Mouse (Mus musculus) central nervous system, embryonic 18 days (tissue): ENCODE measurements around the gene Retnlb. TPM values are rescaled to one million over a fixed set of nuclear protein-coding genes. Genes with fewer than 3 reads are reported as not detected.

Experiments used
- polyA plus RNA-seq: library from polyadenylated mRNA; depleted of rRNA; stranded (reverse); fragments of >200 nt; gene quantifications from 2 replicates; pipeline ENCODE4 v1.2.3, GENCODE M21; 2012; rRNA removed

The Retnlb gene
- polyA plus RNA-seq = not detected in 2 replicates

DNA sequence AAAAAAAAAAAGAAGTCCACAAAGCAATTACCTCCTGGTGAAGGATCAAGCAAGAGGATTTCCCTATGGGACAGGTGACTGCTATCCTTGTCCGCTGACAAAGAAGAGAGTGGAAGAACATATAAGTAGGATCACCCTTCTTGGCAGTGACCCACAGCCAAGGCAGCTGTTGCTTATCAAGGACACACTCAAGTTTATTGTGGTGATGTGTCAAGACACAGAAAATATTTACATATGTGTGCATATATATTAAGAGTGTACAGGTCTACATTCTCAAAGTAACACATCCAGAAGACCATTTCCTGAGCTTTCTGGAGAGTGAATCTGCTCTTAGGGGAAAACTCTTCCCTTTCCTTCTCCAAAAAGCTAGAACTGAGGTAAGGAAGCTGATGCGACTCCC is at the start of gene Retnlb:
Gene Retnlb (plus strand): TSS at position 162 of the 400 bp plus-strand sequence.

DNA sequence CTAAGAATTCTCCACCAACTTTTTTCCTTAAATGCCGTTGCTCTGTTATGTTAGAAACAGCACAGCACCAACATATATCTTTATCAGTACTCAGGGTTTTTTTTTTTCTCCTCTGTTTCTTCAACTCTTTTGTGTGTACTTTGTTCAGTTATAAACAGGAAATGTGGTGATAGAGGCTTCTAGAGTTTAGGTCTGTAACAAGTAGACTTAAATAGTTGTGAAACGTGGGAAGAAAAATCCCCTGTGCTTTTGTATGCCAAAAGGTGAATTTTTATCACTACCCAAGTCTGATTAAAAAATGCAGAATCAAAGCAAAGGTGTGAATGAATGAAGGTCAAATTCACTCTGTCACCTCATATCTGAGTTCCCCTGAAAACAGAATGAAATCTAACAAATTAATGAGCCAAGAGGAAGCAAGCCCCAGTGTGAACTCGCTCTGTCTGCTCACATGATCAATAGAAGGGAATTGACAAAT is 44.6 kb upstream of the Retnlb start, which contains the start of gene Trat1:
Gene Trat1 (minus strand): TSS at position 51 of the 475 bp plus-strand sequence.

DNA sequence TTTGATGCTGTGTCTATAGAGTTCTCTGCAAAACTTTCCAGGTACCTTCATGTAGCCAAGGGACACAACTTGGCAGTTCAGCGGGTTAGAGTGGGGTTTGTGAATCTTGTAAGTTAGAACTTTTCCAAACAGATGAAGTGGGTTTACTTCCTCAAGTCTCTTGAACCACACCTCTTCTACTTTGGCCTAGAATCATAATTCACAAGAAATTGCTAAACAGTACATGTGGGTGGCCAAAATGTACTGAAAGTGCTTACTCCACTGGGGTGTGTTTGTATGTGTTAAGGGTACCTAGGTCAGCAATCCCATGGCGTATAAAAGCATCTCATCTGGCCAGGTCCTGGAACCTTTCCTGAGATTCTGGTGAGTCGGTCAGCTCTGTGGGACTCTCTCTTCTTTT is 25.6 kb downstream of the Retnlb start, which contains the start of gene Retnla:
Gene Retnla (plus strand): TSS at position 286 of the 400 bp plus-strand sequence.

Other genes starting within 250 kb of the Retnlb start
- 0.25 and 0.36 TPM in 2 replicates for gene Trat1, start 44.8 kb upstream of the Retnlb start, polyA plus RNA-seq
- gene Retnla, start 25.7 kb downstream of the Retnlb start, polyA plus RNA-seq = 0.21 TPM in 1 of 2 replicates, not detected in the other
- gene Retnlg, start 55.8 kb downstream of the Retnlb start, polyA plus RNA-seq = 1.1 TPM in 1 of 2 replicates, not detected in the other
- gene Dzip3, start 177.3 kb downstream of the Retnlb start, polyA plus RNA-seq = 108 and 115 TPM in 2 replicates
- 8.7 and 9.2 TPM in 2 replicates for gene Cip2a, start 177.3 kb downstream of the Retnlb start, polyA plus RNA-seq
- 0.06 and 0.09 TPM in 2 replicates for gene Myh15, start 240.6 kb downstream of the Retnlb start, polyA plus RNA-seq